Mouse (Mus musculus) neural tube, embryonic 13.5 days (tissue): Measurements from ENCODE around the gene F11. TPM values are rescaled to one million over a fixed set of nuclear protein-coding genes. Genes with fewer than 3 reads are reported as not detected.

Experiments used
- ATAC-seq: fragments of 200-750 bp; cut with Nextera tagmentation; 2 replicates; pipeline ENCODE4 v1.8.0; 2017; ENCODE audit warnings: low read depth, mild to moderate bottlenecking, moderate TSS enrichment, moderate library complexity
- H3K27ac ChIP-seq: fragments of 300-500 bp; sonication (generic); replicated peaks from 2 replicates; pipeline ENCODE4 v1.5.1; 2015; ENCODE audit warnings: moderate library complexity, mild to moderate bottlenecking, inconsistent platforms
- H3K27me3 ChIP-seq: fragments of 300-500 bp; sonication (generic); 2 replicates; pipeline ENCODE4 v1.6.1; 2015; ENCODE audit warnings: mild to moderate bottlenecking, inconsistent platforms
- H3K36me3 ChIP-seq: fragments of 300-500 bp; sonication (generic); 2 replicates; pipeline ENCODE4 v1.6.1; 2015; ENCODE audit warnings: mild to moderate bottlenecking, inconsistent platforms
- H3K4me1 ChIP-seq: fragments of 300-500 bp; sonication (generic); replicated peaks from 2 replicates; pipeline ENCODE4 v1.6.1; 2015; ENCODE audit warnings: inconsistent platforms
- H3K4me2 ChIP-seq: fragments of 300-500 bp; sonication (generic); 2 replicates; pipeline ENCODE4 v1.6.1; 2015; ENCODE audit warnings: inconsistent platforms, mild to moderate bottlenecking, moderate library complexity
- H3K4me3 ChIP-seq: fragments of 300-500 bp; sonication (generic); 2 replicates; pipeline ENCODE4 v1.5.1; 2015; ENCODE audit warnings: mild to moderate bottlenecking, inconsistent platforms
- H3K9ac ChIP-seq: fragments of 300-500 bp; sonication (generic); 2 replicates; pipeline ENCODE4 v1.6.1; 2015; ENCODE audit warnings: moderate library complexity, mild to moderate bottlenecking, inconsistent platforms
- H3K9me3 ChIP-seq: fragments of 300-500 bp; sonication (generic); 2 replicates; pipeline ENCODE4 v1.6.1; 2016; ENCODE audit warnings: inconsistent platforms
- WGBS: fragments of 180-500 bp; shearing (Covaris S2); methylation state at CpG from one replicate; pipeline ENCODE4 v1.1.7; 2015; 5-methylcytosine and 5-hydroxymethylcytosine counted together
- polyA plus RNA-seq: library from polyadenylated mRNA; unstranded; fragments of >200 nt; fragmentation: Nextera tagmentation; extraction: Ambion mirVana; gene quantifications from 2 replicates; pipeline ENCODE4 v1.2.1, GENCODE M21; 2015

Gene F11
- polyA plus RNA-seq, 1 experiment from 2014 or later: not detected

DNA sequence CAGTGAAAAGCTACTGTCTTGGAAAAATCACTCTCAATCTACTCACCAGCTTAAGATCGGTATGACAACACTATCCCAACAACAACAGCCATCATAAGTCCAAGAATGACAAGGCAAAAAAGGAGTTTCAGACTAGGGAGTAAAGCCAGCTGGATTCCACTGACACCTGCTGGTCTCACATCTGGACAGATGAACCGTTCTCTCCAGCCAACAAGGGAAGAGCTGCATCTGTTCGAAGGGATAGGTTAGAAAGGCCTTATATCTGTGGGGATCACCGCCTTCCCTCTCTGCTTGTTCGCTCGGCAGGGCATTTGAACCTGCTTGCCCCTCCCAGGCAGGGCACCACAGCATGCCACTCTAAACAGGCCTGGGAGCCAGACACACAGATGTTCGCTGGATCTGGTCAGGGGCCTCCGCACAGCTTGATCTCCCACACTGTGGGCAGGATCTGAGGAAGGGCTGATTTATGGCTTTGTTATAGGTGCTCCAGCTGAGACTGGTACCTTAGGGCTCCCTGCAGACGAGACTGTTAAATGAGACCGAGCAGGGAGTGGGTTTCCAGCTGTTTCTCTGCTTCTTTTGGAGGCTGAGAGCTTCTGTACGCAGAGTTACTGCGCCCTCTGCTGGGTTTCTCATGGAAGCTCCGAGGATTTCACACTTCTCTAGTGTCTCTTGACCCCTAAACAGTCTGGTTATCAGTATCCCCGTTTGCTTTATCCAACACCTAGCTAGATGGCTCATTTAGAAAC lies 25.5 kb downstream of the F11 start:
- ATAC-seq: peak; percentile 92
- Histone ChIP-seq H3K27ac (peak overlapping the region; percentile 25; the same call in 1 of the 2 replicates), H3K9me3 (no peaks in the 10 kb centered on the region), H3K4me2 (peak overlapping the region; percentile 40), H3K27me3 (no peaks in the 10 kb centered on the region), H3K36me3 (no peaks in the 10 kb centered on the region), H3K4me1 (peaks cover 9% of the 10 kb centered on the region), H3K9ac (no peak overlapping the region), H3K4me3 (no peak overlapping the region; the same call in 1 of the 2 replicates)
- 14% methylated on average over 14 of the region's 14 CpGs for WGBS

DNA sequence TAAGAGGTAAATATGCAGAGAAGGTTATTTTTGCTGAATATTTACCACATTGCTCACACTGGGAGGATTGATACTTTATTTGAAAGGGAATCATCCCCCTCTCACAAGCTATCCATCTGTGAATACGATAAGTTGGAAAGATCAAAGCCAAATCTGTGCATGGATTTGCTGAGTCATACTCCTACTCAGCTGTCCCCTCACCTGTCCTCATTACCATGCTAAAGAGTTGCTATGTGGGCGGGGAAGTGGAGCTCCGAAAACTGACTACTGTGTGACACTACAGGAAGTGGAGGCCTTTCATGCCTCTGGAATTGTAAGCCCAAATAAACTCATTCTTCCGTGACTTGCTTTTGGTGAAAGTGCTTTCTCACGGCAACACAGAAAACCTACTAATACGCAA lies 26.6 kb downstream of the F11 start:
- WGBS: 87% methylated on average over 6 of the region's 6 CpGs
- no peak for ATAC-seq
- Histone ChIP-seq H3K4me1 (peaks cover 9% of the 10 kb centered on the region), H3K36me3 (no peaks in the 10 kb centered on the region), H3K4me2 (no peak overlapping the region), H3K27ac (no peak overlapping the region), H3K4me3 (no peak overlapping the region), H3K9me3 (no peaks in the 10 kb centered on the region), H3K9ac (no peak overlapping the region), H3K27me3 (no peaks in the 10 kb centered on the region)

DNA sequence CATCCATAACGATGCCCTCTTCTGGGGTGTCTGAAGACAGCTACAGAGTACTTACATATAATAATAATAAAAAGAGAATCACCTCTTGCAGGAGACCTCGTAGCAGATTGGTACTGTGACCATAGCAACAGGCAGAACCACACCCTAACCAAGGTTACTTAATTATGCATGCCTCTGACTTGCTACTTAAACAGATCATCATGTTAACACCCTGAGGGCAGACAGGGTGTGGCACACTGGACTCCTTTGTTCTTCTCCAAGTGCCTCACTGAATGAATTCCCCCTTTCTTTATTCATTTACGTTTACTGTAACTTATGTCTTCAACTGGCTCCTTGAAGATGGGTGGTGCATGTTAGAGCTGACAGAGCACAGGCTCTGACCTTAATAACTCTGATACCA lies 28.6 kb downstream of the F11 start:
- Histone ChIP-seq H3K4me3 (no peak overlapping the region), H3K36me3 (no peaks in the 10 kb centered on the region), H3K4me2 (no peak overlapping the region), H3K9me3 (no peaks in the 10 kb centered on the region), H3K27ac (no peak overlapping the region), H3K4me1 (peaks cover 9% of the 10 kb centered on the region), H3K27me3 (no peaks in the 10 kb centered on the region), H3K9ac (no peak overlapping the region)
- WGBS: 49% methylated on average over 3 of the region's 3 CpGs
- no peak for ATAC-seq

DNA sequence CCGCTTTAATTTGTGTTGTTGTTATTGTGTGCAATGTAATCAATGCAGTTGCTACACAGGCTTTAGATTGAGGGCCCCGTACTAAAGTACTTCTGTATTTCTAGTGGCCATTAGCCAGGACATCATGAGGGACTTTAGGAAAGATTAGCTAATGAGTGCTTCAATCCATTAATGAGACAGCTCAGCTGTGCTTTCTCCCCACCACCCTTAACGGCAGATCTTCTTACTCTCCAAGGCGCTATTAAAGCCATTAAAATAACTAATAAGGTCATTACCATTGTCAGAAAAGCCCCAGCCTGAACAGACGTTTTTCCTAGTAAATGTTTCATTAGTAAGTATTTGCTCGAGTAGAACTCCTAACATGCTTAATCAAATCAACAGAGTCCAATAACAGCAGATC lies 59.4 kb downstream of the F11 start:
- no peak overlapping the region for H3K4me3 ChIP-seq
- peaks cover 10% of the 10 kb centered on the region; the same call in 1 of the 2 replicates for H3K4me1 ChIP-seq
- no peak overlapping the region for H3K9ac ChIP-seq
- H3K4me2 ChIP-seq: no peak overlapping the region
- H3K27me3 ChIP-seq: no peaks in the 10 kb centered on the region
- H3K9me3 ChIP-seq: no peaks in the 10 kb centered on the region
- 44% methylated on average over 6 of the region's 6 CpGs for WGBS
- no peaks in the 10 kb centered on the region for H3K36me3 ChIP-seq
- ATAC-seq: peak; percentile 75
- no peak overlapping the region for H3K27ac ChIP-seq

DNA sequence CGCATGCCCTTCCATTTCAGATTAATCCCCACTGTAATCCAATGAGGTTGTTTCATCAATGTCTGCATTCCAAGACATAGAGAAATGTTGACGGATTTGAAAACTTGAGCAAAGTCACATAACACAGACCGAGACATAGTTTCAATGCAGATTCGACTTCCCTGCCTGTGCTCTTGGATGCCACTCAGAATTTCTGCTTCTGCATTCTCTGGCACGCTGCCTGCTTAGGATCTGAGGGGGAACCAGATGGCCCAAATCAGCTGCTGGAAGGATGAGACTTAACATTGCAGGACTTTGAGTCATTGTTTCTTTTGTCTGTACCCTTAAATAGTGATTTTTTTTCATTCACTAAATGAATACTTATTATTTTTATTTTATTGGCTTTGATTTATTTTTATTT lies 60.2 kb downstream of the F11 start:
- H3K9me3 ChIP-seq: no peaks in the 10 kb centered on the region
- 79% methylated on average over 5 of the region's 5 CpGs for whole genome bisulfite sequencing
- H3K4me1 ChIP-seq: peaks cover 10% of the 10 kb centered on the region; the same call in 1 of the 2 replicates
- H3K27me3 ChIP-seq: no peaks in the 10 kb centered on the region
- H3K4me2 ChIP-seq: no peak overlapping the region
- H3K36me3 ChIP-seq: no peaks in the 10 kb centered on the region
- H3K27ac ChIP-seq: 0 out of 2 replicates have a peak overlapping the region, but pooled peaks have one; percentile 29
- H3K9ac ChIP-seq: no peak overlapping the region
- ATAC-seq: no peak
- no peak overlapping the region for H3K4me3 ChIP-seq

DNA sequence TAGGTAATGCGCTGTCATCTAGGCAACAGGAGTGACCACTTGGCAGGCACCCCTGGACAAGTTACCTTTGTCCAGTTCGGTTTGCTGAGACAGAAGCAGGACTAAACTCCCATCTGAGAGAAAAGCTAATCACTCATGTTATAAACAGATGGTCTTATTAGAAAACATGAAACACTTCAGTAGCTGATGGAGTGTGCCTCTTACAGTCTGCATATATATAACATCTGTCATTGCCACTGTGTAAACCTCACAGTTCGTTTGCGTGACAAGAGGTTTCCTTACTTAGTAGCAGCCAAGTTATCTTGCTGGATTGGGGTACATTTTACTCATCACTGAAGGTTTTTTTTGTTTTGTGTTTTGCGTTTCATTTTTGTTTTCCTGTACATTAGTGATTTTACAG lies 64.5 kb downstream of the F11 start:
- Histone ChIP-seq H3K9ac (no peak overlapping the region), H3K27me3 (no peaks in the 10 kb centered on the region), H3K4me3 (no peak overlapping the region), H3K36me3 (no peaks in the 10 kb centered on the region), H3K4me2 (no peak overlapping the region), H3K9me3 (no peaks in the 10 kb centered on the region), H3K27ac (no peak overlapping the region), H3K4me1 (peaks cover 6% of the 10 kb centered on the region; the same call in 1 of the 2 replicates)
- WGBS: 82% methylated on average over 5 of the region's 5 CpGs
- no peak for ATAC-seq

DNA sequence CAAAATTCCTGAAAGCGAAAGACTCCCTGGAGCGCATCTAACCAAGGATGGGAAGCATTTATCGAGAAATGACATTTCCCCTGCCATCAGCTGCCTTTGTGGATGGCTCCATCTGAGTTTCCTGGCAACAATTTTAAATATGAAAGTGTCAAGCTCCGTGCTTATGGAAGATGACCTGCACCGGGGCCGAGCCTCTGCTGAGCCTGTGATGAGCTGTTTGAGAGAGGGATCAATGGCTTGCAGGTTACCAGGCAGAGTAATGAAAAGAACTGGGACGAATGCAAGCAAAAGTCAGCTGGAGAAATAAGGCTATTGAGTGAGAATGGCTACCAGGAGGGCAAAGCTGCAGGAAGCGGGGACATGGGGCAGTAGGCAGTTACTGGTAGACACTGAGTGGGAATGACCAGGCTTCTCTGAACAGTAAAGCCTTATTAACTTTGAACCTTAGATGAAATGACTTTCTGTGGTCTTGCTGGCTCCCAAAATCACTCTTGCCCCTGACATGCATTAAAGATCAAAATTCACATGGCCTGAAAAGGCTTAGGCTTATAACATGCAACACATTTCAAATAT lies 65.8 kb downstream of the F11 start:
- Histone ChIP-seq H3K27ac (0 out of 2 replicates have a peak overlapping the region, but pooled peaks have one; percentile 15), H3K4me1 (no peaks in the 10 kb centered on the region)

More for the DNA sequence above, 65.8 kb downstream of the F11 start:
- Histone ChIP-seq H3K27me3 (no peaks in the 10 kb centered on the region), H3K4me3 (no peak overlapping the region), H3K9me3 (no peaks in the 10 kb centered on the region), H3K4me2 (no peak overlapping the region), H3K36me3 (no peaks in the 10 kb centered on the region), H3K9ac (no peak overlapping the region)
- 70% methylated on average over 8 of the region's 8 CpGs for WGBS
- ATAC-seq: no peak

Other genes with a start within 250 kb of the F11 start
- 0.87 and 1.8 TPM in 2 replicates for gene Mtnr1a, start 192.9 kb downstream of the F11 start, polyA plus RNA-seq
- gene Klkb1, start 32.8 kb upstream of the F11 start, polyA plus RNA-seq: not detected in 2 replicates
- gene Gm45753, start 46.4 kb upstream of the F11 start, polyA plus RNA-seq: not detected in 2 replicates
- 1.9 and 2.3 TPM in 2 replicates for gene Cyp4v3, start 71.2 kb upstream of the F11 start, polyA plus RNA-seq
- 7.1 TPM in 2 replicates for gene Fam149a, start 120.3 kb upstream of the F11 start, polyA plus RNA-seq
- gene Tlr3, start 149.0 kb upstream of the F11 start, polyA plus RNA-seq: 0.83 and 1.0 TPM in 2 replicates
- 50.5 and 59.3 TPM in 2 replicates for gene Sorbs2, start 245.8 kb upstream of the F11 start, polyA plus RNA-seq